Mouse (Mus musculus) mammary gland, adult 2 months (tissue): ENCODE results near the gene Gm45208. TPM values are rescaled to one million over a fixed set of nuclear protein-coding genes. Genes with fewer than 3 reads are reported as not detected.

ENCODE experiments used
- polyA plus RNA-seq: library from polyadenylated mRNA; depleted of rRNA; stranded (reverse); fragments of >200 nt; gene quantifications from 2 replicates; pipeline ENCODE4 v1.2.3, GENCODE M21; 2012; ENCODE audit warnings: low replicate concordance; rRNA removed

The Gm45208 gene
- polyA plus RNA-seq, result 0.95 and 4.4 TPM in 2 replicates

GRCm38 (mm10) chrX:7721514-7722281, at the start of gene Gm45208:
Gene Gm45208 (plus strand): TSS chrX:7722245.

GRCm38 (mm10) chrX:7680864-7681263, 41.2 kb upstream of the Gm45208 start, which contains the start of gene Magix:
Gene Magix (minus strand): TSS chrX:7681251.

GRCm38 (mm10) chrX:7696954-7697381, 25.1 kb upstream of the Gm45208 start, which contains the start of gene Gpkow:
Gene Gpkow (plus strand): TSS chrX:7697131.

GRCm38 (mm10) chrX:7714135-7714899, 7.7 kb upstream of the Gm45208 start, which contains the start of gene Wdr45:
Gene Wdr45 (plus strand): TSS chrX:7714333.

GRCm38 (mm10) chrX:7728215-7728921, 6.3 kb downstream of the Gm45208 start, which contains the start of gene Praf2:
Gene Praf2 (plus strand): TSS chrX:7728439.

GRCm38 (mm10) chrX:7750432-7751116, 28.5 kb downstream of the Gm45208 start, which contains the start of gene Ccdc120:
Gene Ccdc120 (minus strand): TSS chrX:7750905.

GRCm38 (mm10) chrX:7762137-7762920, 40.3 kb downstream of the Gm45208 start, which contains the start of gene Tfe3:
Gene Tfe3 (plus strand): TSS chrX:7762560.

Other genes starting within 250 kb of the Gm45208 start
- 3.3 and 11.9 TPM in 2 replicates for gene Foxp3, start 148.6 kb upstream of the Gm45208 start, polyA plus RNA-seq
- gene Ppp1r3f, start 148.0 kb upstream of the Gm45208 start, polyA plus RNA-seq, result 3.0 and 6.5 TPM in 2 replicates
- 17.5 and 20.1 TPM in 2 replicates for gene Ccdc22, start 116.7 kb upstream of the Gm45208 start, polyA plus RNA-seq
- gene Cacna1f, start 115.2 kb upstream of the Gm45208 start, polyA plus RNA-seq, result 0.10 and 0.16 TPM in 2 replicates
- gene Syp, start 83.8 kb upstream of the Gm45208 start, polyA plus RNA-seq, result 5.7 and 8.6 TPM in 2 replicates
- 37.2 and 57.8 TPM in 2 replicates for gene Prickle3, start 65.0 kb upstream of the Gm45208 start, polyA plus RNA-seq
- 137 and 304 TPM in 2 replicates for gene Plp2, start 50.9 kb upstream of the Gm45208 start, polyA plus RNA-seq
- gene Magix, start 41.0 kb upstream of the Gm45208 start, polyA plus RNA-seq, result 4.8 and 17.7 TPM in 2 replicates
- gene Gpkow, start 25.1 kb upstream of the Gm45208 start, polyA plus RNA-seq, result 5.4 and 7.0 TPM in 2 replicates
- gene Wdr45, start 7.9 kb upstream of the Gm45208 start, polyA plus RNA-seq, result 52.6 and 81.0 TPM in 2 replicates
- gene Praf2, start 6.2 kb downstream of the Gm45208 start, polyA plus RNA-seq, result 50.1 and 63.0 TPM in 2 replicates
- 13.2 and 28.8 TPM in 2 replicates for gene Ccdc120, start 28.7 kb downstream of the Gm45208 start, polyA plus RNA-seq
- gene Tfe3, start 40.3 kb downstream of the Gm45208 start, polyA plus RNA-seq, result 31.3 and 39.5 TPM in 2 replicates
- 29.7 and 46.8 TPM in 2 replicates for gene Gripap1, start 67.5 kb downstream of the Gm45208 start, polyA plus RNA-seq
- 3.0 and 3.3 TPM in 2 replicates for gene Kcnd1, start 100.0 kb downstream of the Gm45208 start, polyA plus RNA-seq
- 25.7 and 37.9 TPM in 2 replicates for gene Otud5, start 119.1 kb downstream of the Gm45208 start, polyA plus RNA-seq
- gene Pim2, start 156.0 kb downstream of the Gm45208 start, polyA plus RNA-seq, result 19.4 and 44.8 TPM in 2 replicates
- 70.2 and 98.2 TPM in 2 replicates for gene Slc35a2, start 161.8 kb downstream of the Gm45208 start, polyA plus RNA-seq
- gene Pqbp1, start 177.0 kb downstream of the Gm45208 start, polyA plus RNA-seq, result 60.2 and 64.8 TPM in 2 replicates
- 45.2 and 48.8 TPM in 2 replicates for gene Timm17b, start 177.1 kb downstream of the Gm45208 start, polyA plus RNA-seq
- gene Gm10491, start 185.6 kb downstream of the Gm45208 start, polyA plus RNA-seq, result not detected in 2 replicates
- not detected in 2 replicates for gene Gm10490, start 187.3 kb downstream of the Gm45208 start, polyA plus RNA-seq
- 0.12 TPM in 1 of 2 replicates, not detected in the other for gene Pcsk1n, start 197.6 kb downstream of the Gm45208 start, polyA plus RNA-seq
- not detected in 2 replicates for gene Eras, start 206.4 kb downstream of the Gm45208 start, polyA plus RNA-seq
- 28.6 and 37.1 TPM in 2 replicates for gene Hdac6, start 225.6 kb downstream of the Gm45208 start, polyA plus RNA-seq